Mouse (Mus musculus): ENCODE data around the gene Bcl11b. TPM values are rescaled to one million over a fixed set of nuclear protein-coding genes. Genes with fewer than 3 reads are reported as not detected.

The Bcl11b gene
- polyA plus RNA-seq, 1 experiment from 2014 or later, result 2.6 TPM

- Histone ChIP-seq H3K4me2 (replicated peaks; ENCODE audit: low read depth, low read length) (peak overlapping the region; percentile 29; the same call in 1 of the 2 replicates), H3K4me1 (ENCODE audit: insufficient read depth, low read length) (peaks cover 21% of the 10 kb centered on the region)
Measured at GRCm38 (mm10) chr12:107950667-107951179, 52.7 kb downstream of the Bcl11b start.

GRCm38 (mm10) chr12:107949416-107949815 lies 54.0 kb downstream of the Bcl11b start:
- no peak for ATAC-seq (ENCODE audit: low FRiP score, low TSS enrichment)

More at GRCm38 (mm10) chr12:107950667-107951179, 52.7 kb downstream of the Bcl11b start:
- no peaks in the 10 kb centered on the region for H3K27me3 ChIP-seq (ENCODE audit: insufficient read depth, low read length)
- 64% methylated on average over 20 of the region's 20 CpGs for WGBS
- no peak overlapping the region for H3K4me3 ChIP-seq (ENCODE audit: low read length)
- no peaks in the 10 kb centered on the region for H3K36me3 ChIP-seq (ENCODE audit: insufficient read depth, low read length)
- ATAC-seq (ENCODE audit: low FRiP score, low TSS enrichment), result no peak
- no peak overlapping the region for H3K9ac ChIP-seq (replicated peaks; ENCODE audit: low read length)
- no peak overlapping the region for H3K27ac ChIP-seq (ENCODE audit: low read length)
- no peaks in the 10 kb centered on the region for H3K9me3 ChIP-seq (ENCODE audit: low read length)

GRCm38 (mm10) chr12:107942100-107942499 lies 61.3 kb downstream of the Bcl11b start:
- no peak overlapping the region for H3K4me3 ChIP-seq (ENCODE audit: low read length)
- no peak overlapping the region for H3K27ac ChIP-seq (ENCODE audit: low read length)
- ATAC-seq (ENCODE audit: low FRiP score, low TSS enrichment), result peak; percentile 10; the same call in 1 of the 2 replicates
- H3K4me2 ChIP-seq (replicated peaks; ENCODE audit: low read depth, low read length), result no peak overlapping the region
- no peaks in the 10 kb centered on the region for H3K27me3 ChIP-seq (ENCODE audit: insufficient read depth, low read length)
- 78% methylated on average over 7 of the region's 7 CpGs for WGBS
- no peaks in the 10 kb centered on the region for H3K36me3 ChIP-seq (ENCODE audit: insufficient read depth, low read length)
- no peaks in the 10 kb centered on the region for H3K9me3 ChIP-seq (ENCODE audit: low read length)
- H3K9ac ChIP-seq (replicated peaks; ENCODE audit: low read length), result no peak overlapping the region
- no peaks in the 10 kb centered on the region for H3K4me1 ChIP-seq (ENCODE audit: insufficient read depth, low read length)

More at GRCm38 (mm10) chr12:107949416-107949815, 54.0 kb downstream of the Bcl11b start:
- H3K36me3 ChIP-seq (ENCODE audit: insufficient read depth, low read length), result no peaks in the 10 kb centered on the region
- H3K9me3 ChIP-seq (ENCODE audit: low read length), result no peaks in the 10 kb centered on the region
- no peak overlapping the region for H3K4me2 ChIP-seq (replicated peaks; ENCODE audit: low read depth, low read length)
- no peak overlapping the region for H3K4me3 ChIP-seq (ENCODE audit: low read length)
- no peaks in the 10 kb centered on the region for H3K27me3 ChIP-seq (ENCODE audit: insufficient read depth, low read length)
- WGBS, result 66% methylated on average over 10 of the region's 10 CpGs
- H3K9ac ChIP-seq (replicated peaks; ENCODE audit: low read length), result no peak overlapping the region
- peaks cover 21% of the 10 kb centered on the region for H3K4me1 ChIP-seq (ENCODE audit: insufficient read depth, low read length)
- no peak overlapping the region for H3K27ac ChIP-seq (ENCODE audit: low read length)

GRCm38 (mm10) chr12:107940774-107941173 lies 62.6 kb downstream of the Bcl11b start:
- no peaks in the 10 kb centered on the region for H3K27me3 ChIP-seq (ENCODE audit: insufficient read depth, low read length)
- H3K4me3 ChIP-seq (ENCODE audit: low read length), result no peak overlapping the region
- no peaks in the 10 kb centered on the region for H3K4me1 ChIP-seq (ENCODE audit: insufficient read depth, low read length)
- H3K9me3 ChIP-seq (ENCODE audit: low read length), result no peaks in the 10 kb centered on the region
- H3K36me3 ChIP-seq (ENCODE audit: insufficient read depth, low read length), result no peaks in the 10 kb centered on the region
- no peak for ATAC-seq (ENCODE audit: low FRiP score, low TSS enrichment)
- H3K9ac ChIP-seq (replicated peaks; ENCODE audit: low read length), result no peak overlapping the region
- no peak overlapping the region for H3K27ac ChIP-seq (ENCODE audit: low read length)
- WGBS, result 84% methylated on average over 9 of the region's 9 CpGs
- no peak overlapping the region for H3K4me2 ChIP-seq (replicated peaks; ENCODE audit: low read depth, low read length)

DNA sequence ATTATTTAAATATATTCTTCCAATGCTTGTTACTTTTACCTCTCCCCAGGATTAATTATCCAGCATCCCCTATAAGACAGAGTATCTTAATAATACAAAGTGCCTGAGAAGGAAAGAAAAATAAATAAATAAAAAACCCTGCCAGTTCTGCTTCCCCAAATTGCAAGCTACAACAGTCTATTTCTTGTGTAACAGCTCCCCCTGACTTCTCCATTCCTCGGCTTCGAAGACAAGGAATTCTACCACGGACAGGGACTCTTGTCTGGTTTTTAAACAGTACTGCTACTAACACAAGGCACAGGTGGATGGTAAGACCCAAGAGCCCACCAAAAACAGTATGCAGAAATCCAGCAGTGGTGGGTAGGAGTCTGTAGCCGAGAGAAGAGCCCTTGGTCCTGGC lies 64.2 kb downstream of the Bcl11b start:
- no peak overlapping the region for H3K4me2 ChIP-seq (replicated peaks; ENCODE audit: low read depth, low read length)
- H3K4me3 ChIP-seq (ENCODE audit: low read length), result no peak overlapping the region
- no peaks in the 10 kb centered on the region for H3K27me3 ChIP-seq (ENCODE audit: insufficient read depth, low read length)
- H3K36me3 ChIP-seq (ENCODE audit: insufficient read depth, low read length), result no peaks in the 10 kb centered on the region
- H3K27ac ChIP-seq (ENCODE audit: low read length), result no peak overlapping the region
- H3K9ac ChIP-seq (replicated peaks; ENCODE audit: low read length), result no peak overlapping the region
- WGBS, result 67% methylated on average over 4 of the region's 4 CpGs
- peaks cover 13% of the 10 kb centered on the region for H3K4me1 ChIP-seq (ENCODE audit: insufficient read depth, low read length)
- no peak for ATAC-seq (ENCODE audit: low FRiP score, low TSS enrichment)
- no peaks in the 10 kb centered on the region for H3K9me3 ChIP-seq (ENCODE audit: low read length)

GRCm38 (mm10) chr12:107936972-107937371 lies 66.4 kb downstream of the Bcl11b start:
- no peak overlapping the region for H3K4me2 ChIP-seq (replicated peaks; ENCODE audit: low read depth, low read length)
- no peaks in the 10 kb centered on the region for H3K36me3 ChIP-seq (ENCODE audit: insufficient read depth, low read length)
- WGBS, result 84% methylated on average over 5 of the region's 5 CpGs
- no peak overlapping the region for H3K9ac ChIP-seq (replicated peaks; ENCODE audit: low read length)
- no peaks in the 10 kb centered on the region for H3K9me3 ChIP-seq (ENCODE audit: low read length)
- peaks cover 13% of the 10 kb centered on the region for H3K4me1 ChIP-seq (ENCODE audit: insufficient read depth, low read length)
- H3K27me3 ChIP-seq (ENCODE audit: insufficient read depth, low read length), result no peaks in the 10 kb centered on the region
- no peak overlapping the region for H3K27ac ChIP-seq (ENCODE audit: low read length)
- no peak overlapping the region for H3K4me3 ChIP-seq (ENCODE audit: low read length)
- ATAC-seq (ENCODE audit: low FRiP score, low TSS enrichment), result no peak

GRCm38 (mm10) chr12:107936406-107936805 lies 67.0 kb downstream of the Bcl11b start:
- ATAC-seq (ENCODE audit: low FRiP score, low TSS enrichment), result no peak
- 72% methylated on average over 6 of the region's 7 CpGs for WGBS
- Histone ChIP-seq H3K4me1 (ENCODE audit: insufficient read depth, low read length) (peaks cover 15% of the 10 kb centered on the region), H3K4me2 (replicated peaks; ENCODE audit: low read depth, low read length) (no peak overlapping the region), H3K4me3 (ENCODE audit: low read length) (no peak overlapping the region), H3K27ac (ENCODE audit: low read length) (no peak overlapping the region), H3K9me3 (ENCODE audit: low read length) (no peaks in the 10 kb centered on the region), H3K36me3 (ENCODE audit: insufficient read depth, low read length) (no peaks in the 10 kb centered on the region), H3K9ac (replicated peaks; ENCODE audit: low read length) (no peak overlapping the region), H3K27me3 (ENCODE audit: insufficient read depth, low read length) (no peaks in the 10 kb centered on the region)

DNA sequence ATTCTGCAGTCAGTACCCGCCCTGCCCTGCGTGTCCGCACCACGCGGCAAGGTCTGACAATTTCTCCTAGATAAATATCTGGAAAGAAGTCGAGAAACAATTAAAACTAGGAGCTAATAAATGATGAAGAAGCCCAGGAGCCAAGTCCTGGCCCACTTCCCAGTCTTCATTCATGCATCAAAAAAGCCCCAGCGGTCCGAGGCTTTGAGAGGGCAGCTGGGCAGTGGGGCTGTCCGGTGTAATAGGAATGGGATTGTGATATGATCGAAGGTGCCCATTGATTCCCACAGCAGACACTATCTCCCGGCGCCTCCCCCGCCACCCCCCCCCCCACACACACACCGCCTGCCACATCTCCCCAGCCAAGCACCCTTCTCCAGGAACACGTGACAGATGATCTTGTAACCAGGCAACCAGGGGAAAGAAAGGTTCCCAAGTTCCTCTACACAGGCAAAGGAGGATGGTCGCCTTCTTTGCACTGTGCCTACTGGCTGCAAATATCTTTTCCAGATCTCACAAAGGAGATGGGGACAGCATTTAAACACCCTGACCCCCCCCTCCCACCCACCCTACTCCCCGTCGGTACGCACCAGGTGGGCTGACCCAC lies 68.5 kb downstream of the Bcl11b start:
- WGBS, result 44% methylated on average over 19 of the region's 19 CpGs
- no peak overlapping the region; the same call in 1 of the 2 replicates for H3K4me2 ChIP-seq (replicated peaks; ENCODE audit: low read depth, low read length)
- no peak overlapping the region for H3K9ac ChIP-seq (replicated peaks; ENCODE audit: low read length)
- no peaks in the 10 kb centered on the region for H3K27me3 ChIP-seq (ENCODE audit: insufficient read depth, low read length)
- peak; percentile 20; the same call in 1 of the 2 replicates for ATAC-seq (ENCODE audit: low FRiP score, low TSS enrichment)
- H3K4me1 ChIP-seq (ENCODE audit: insufficient read depth, low read length), result peaks cover 29% of the 10 kb centered on the region
- H3K27ac ChIP-seq (ENCODE audit: low read length), result no peak overlapping the region
- no peak overlapping the region for H3K4me3 ChIP-seq (ENCODE audit: low read length)
- no peaks in the 10 kb centered on the region for H3K9me3 ChIP-seq (ENCODE audit: low read length)
- H3K36me3 ChIP-seq (ENCODE audit: insufficient read depth, low read length), result no peaks in the 10 kb centered on the region

DNA sequence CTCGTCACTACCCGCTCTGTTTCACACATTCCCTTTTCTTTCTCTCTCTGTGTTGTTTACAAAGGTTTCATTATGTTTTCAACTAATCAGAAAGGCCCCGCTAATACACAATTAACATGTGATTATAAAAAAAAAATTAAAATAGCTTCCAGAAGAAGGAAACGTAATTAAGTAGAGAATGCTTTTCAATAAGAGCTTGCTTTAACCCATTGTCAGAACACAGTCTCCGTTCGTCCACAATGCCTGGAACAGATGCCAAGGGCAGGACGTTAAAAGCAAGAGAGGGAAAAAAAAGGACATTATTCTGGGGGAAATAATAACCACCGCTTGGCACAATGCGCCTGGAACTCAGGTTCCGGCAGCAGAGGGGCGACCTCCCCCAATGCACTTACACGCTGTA lies 71.3 kb downstream of the Bcl11b start:
- H3K4me1 ChIP-seq (ENCODE audit: insufficient read depth, low read length), result peaks cover 51% of the 10 kb centered on the region
- 77% methylated on average over 12 of the region's 12 CpGs for WGBS

GRCm38 (mm10) chr12:107931476-107931875 lies 71.9 kb downstream of the Bcl11b start:
- H3K27me3 ChIP-seq (ENCODE audit: insufficient read depth, low read length), result no peaks in the 10 kb centered on the region
- H3K4me1 ChIP-seq (ENCODE audit: insufficient read depth, low read length), result peaks cover 51% of the 10 kb centered on the region
- no peak overlapping the region for H3K4me3 ChIP-seq (ENCODE audit: low read length)
- no peak overlapping the region for H3K9ac ChIP-seq (replicated peaks; ENCODE audit: low read length)
- no peaks in the 10 kb centered on the region for H3K9me3 ChIP-seq (ENCODE audit: low read length)
- 0 out of 2 replicates have a peak overlapping the region, but pooled peaks have one; percentile 39 for H3K4me2 ChIP-seq (replicated peaks; ENCODE audit: low read depth, low read length)
- H3K27ac ChIP-seq (ENCODE audit: low read length), result peak overlapping the region; percentile 11; the same call in 1 of the 2 replicates
- 74% methylated on average over 5 of the region's 5 CpGs for WGBS
- ATAC-seq (ENCODE audit: low FRiP score, low TSS enrichment), result no peak
- H3K36me3 ChIP-seq (ENCODE audit: insufficient read depth, low read length), result no peaks in the 10 kb centered on the region

More for the DNA sequence above, 71.3 kb downstream of the Bcl11b start:
- Histone ChIP-seq H3K9ac (replicated peaks; ENCODE audit: low read length) (no peak overlapping the region), H3K4me2 (replicated peaks; ENCODE audit: low read depth, low read length) (no peak overlapping the region), H3K27ac (ENCODE audit: low read length) (no peak overlapping the region), H3K9me3 (ENCODE audit: low read length) (no peaks in the 10 kb centered on the region), H3K36me3 (ENCODE audit: insufficient read depth, low read length) (no peaks in the 10 kb centered on the region), H3K4me3 (ENCODE audit: low read length) (no peak overlapping the region), H3K27me3 (ENCODE audit: insufficient read depth, low read length) (no peaks in the 10 kb centered on the region)
- no peak for ATAC-seq (ENCODE audit: low FRiP score, low TSS enrichment)

Data from kidney, embryonic 16.5 days (tissue).